Mouse (Mus musculus): ENCODE data around the gene Ptrh1.

- TF ChIP-seq GATA1 (IDR thresholded peaks at IDR 0.05; ENCODE audit: borderline replicate concordance, low read length), result no peak
- TF ChIP-seq FLI1 (IDR thresholded peaks at IDR 0.05; ENCODE audit: low read length), result no peak
These were observed 8.3 kb upstream of the Ptrh1 start for GRCm38 (mm10) chr2:32767241-32767640.

All from megakaryocyte, embryonic 14.5 days (primary cell).